Mouse (Mus musculus) bone marrow, adult 2 months (tissue): Measurements from ENCODE around the gene Camta1. TPM values are rescaled to one million over a fixed set of nuclear protein-coding genes. Genes with fewer than 3 reads are reported as not detected.
A peak's percentile ranks its signal among the peaks of the same experiment; 100 is the strongest.

ENCODE experiments used
- H3K27ac ChIP-seq: fragments of 200-500 bp; 2 replicates; pipeline ENCODE4 v1.5.1; 2012; ENCODE audit warnings: low read depth, mild to moderate bottlenecking, control low read depth, inconsistent platforms, low read length; ENCODE audit not compliant: control insufficient read depth, poor library complexity, insufficient read depth
- H3K4me1 ChIP-seq: fragments of 200-500 bp; 2 replicates; pipeline ENCODE4 v1.6.1; 2011; ENCODE audit warnings: low read length; ENCODE audit not compliant: control insufficient read depth, insufficient read depth
- H3K4me3 ChIP-seq: fragments of 200-500 bp; replicated peaks from 2 replicates; pipeline ENCODE3; 2011; ENCODE audit warnings: mild to moderate bottlenecking, low read depth, low read length, control low read depth; ENCODE audit not compliant: control insufficient read depth
- CTCF ChIP-seq: fragments of 200-500 bp; IDR thresholded peaks from 2 replicates; pipeline ENCODE4 v1.5.1; 2011; ENCODE audit warnings: low read length, control low read depth; ENCODE audit not compliant: control insufficient read depth, insufficient read depth
- POLR2A ChIP-seq: fragments of 200-500 bp; IDR thresholded peaks from 2 replicates; pipeline ENCODE4 v1.6.1; 2011; ENCODE audit warnings: low read depth, mild to moderate bottlenecking, control low read depth, low read length, borderline replicate concordance; ENCODE audit not compliant: control insufficient read depth
- WGBS: fragments of 180-500 bp; shearing (Covaris S2); methylation state at CpG from one replicate; pipeline ENCODE4 v1.1.7; 2018; 5-methylcytosine and 5-hydroxymethylcytosine counted together
- polyA plus RNA-seq: library from polyadenylated mRNA; stranded (reverse); fragments of >200 nt; gene quantifications from 2 replicates; pipeline ENCODE4 v1.2.4, GENCODE M21; 2011; ENCODE audit warnings: low replicate concordance; ENCODE audit not compliant: missing spikeins, insufficient read depth, insufficient read length

The Camta1 gene
- polyA plus RNA-seq, 1 experiment: 26.6 TPM

DNA sequence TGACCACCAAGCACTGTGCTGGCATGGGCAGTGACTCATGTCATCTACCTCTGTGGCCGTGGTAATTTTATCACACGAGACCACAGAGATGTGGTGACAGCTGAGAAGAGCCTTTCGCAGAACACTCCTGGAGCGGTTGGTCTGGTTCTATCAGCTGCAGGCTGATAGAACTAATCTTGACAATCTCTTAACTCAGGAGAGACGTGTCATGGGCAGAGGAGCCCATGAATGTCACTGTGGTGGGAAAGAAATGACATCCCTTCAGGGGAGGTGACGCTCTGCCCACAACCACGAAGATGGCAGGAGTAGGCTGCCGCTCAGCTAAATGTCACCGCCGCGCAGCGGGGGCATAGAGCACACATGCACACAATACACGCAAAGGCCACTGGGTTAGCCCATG, 937.4 kb downstream of the Camta1 start:
- TF ChIP-seq CTCF (no peak), POLR2A (no peak)
- Histone ChIP-seq H3K27ac (no peak overlapping the region), H3K4me1 (no peaks in the 10 kb centered on the region; the same call in 1 of the 2 replicates), H3K4me3 (no peak overlapping the region)
- 37% methylated on average over 13 of the region's 13 CpGs for WGBS

DNA sequence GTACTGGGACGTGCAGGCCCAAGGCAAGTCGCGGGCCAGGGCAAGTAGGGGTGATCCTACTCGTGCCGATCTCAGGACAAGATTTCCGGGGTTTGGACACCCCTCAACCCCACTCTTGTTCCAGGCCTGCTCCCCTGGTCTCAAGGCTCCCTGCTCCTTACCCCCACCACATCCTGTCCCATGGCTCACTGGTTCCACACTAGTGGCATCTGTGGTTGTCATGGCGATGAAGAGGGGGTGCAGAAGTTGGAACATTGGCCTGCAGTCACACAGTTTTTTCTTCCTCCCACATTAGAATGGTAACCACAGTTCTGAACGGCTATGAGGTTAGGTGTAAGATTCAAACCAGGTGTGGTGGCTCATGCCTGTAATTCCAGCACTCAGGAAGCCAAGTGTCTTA, 940.5 kb downstream of the Camta1 start:
- Histone ChIP-seq H3K4me1 (no peaks in the 10 kb centered on the region; the same call in 1 of the 2 replicates), H3K4me3 (no peak overlapping the region), H3K27ac (no peak overlapping the region)
- WGBS: 68% methylated on average over 8 of the region's 8 CpGs
- TF ChIP-seq CTCF (no peak), POLR2A (no peak)

DNA sequence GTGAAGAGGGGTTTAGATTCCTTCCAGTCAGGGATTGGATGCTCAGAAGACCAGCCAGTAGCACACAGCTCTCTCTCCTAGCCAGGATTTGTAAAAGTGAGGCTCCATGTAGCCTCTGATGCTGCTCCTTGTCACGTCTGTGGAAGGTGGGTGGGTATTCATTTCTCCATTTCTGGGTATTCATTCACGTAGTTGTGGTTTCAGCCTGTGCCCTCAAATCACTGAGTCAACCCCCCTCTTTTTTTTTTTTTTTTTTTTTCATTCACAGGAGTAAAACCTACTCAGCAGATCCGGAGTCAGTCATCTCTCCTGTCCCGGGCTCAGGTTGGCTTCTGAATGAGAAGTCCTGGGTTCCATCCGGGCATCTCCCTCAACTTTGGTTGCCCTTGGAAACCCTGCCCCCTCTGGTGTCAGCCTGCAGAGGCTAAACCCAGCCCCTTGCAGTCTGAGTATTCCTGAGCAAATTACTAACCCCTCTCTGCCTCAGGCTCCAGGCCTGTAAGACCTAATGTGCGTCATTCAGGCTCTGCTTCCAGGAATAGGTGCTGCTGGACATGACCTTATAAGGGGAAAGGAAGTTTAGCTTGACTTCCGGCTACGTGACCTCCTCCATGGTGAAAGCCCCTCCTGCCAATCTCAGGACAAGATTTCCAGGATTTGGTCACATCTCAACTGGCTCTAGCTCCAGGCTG, 944.2 kb downstream of the Camta1 start:
- Histone ChIP-seq H3K4me3 (no peak overlapping the region), H3K4me1 (peaks cover 8% of the 10 kb centered on the region; the same call in 1 of the 2 replicates), H3K27ac (no peak overlapping the region)
- TF ChIP-seq POLR2A (no peak), CTCF (no peak)
- WGBS: 59% methylated on average over 8 of the region's 8 CpGs

DNA sequence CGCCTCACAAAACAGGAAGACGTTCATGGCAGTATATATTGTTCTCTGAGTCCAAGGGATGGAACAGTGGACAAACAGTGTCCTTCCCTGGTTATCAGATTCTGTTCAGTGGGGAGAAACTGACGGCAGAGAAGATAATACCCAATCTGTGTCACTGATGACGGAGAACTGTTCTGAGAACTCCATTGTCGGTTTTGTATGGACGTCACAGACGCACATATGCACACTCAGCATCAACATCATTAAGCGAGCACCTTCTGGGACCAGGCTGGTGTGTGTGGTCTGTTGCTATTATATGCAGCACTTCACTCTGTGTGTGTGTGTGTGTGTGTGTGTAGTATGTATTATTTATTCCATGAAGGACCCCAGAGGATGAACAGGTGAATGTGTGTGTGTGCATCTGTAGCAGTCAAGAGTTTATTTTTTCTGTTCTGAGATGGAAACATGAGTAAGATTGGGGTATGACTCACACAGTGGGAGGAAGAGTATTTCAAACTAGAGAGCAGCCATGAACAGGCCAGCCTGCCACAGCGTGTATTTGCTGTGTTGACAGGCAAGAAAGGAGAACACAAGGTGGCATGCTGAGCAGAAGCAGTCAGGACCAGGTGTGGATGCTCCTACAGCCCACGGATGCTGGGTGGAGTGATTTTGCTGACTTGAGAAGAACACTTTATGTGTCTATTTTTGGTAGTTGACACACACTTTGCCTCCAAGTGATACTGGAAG, 946.3 kb downstream of the Camta1 start:
- TF ChIP-seq CTCF: no peak
- no peak for TF ChIP-seq POLR2A
- Histone ChIP-seq H3K27ac (no peak overlapping the region; the same call in 1 of the 2 replicates), H3K4me3 (peak overlapping the region; percentile 48), H3K4me1 (peaks cover 8% of the 10 kb centered on the region; the same call in 1 of the 2 replicates)
- WGBS: 49% methylated on average over 10 of the region's 10 CpGs

DNA sequence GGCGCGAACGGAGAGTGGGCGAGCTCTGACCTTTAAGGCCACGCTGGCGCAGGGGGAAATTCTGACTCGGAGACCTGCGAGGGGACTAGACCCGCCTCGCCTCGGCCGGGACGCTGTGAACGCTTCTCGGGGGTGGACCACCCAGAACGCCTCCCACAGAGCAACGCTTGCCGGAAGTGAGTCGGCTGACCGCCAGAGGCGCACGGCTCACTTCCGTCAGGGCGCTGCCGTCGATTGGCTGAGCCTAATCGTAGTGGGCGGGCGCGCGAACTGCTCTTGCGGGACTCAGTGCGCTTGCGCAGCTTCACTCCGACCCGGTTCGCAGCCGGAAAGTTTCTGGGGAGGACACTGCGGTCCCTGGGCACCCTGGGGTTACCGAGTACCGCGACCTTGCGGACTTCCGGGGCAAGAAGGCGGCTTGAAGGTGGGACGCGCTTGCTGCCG, 947.4 kb downstream of the Camta1 start, which contains the start of the genes Park7 and Tnfrsf9:
Gene Park7, minus strand, starts transcription at position 148 of the 444 bp plus-strand sequence.
Gene Tnfrsf9, plus strand, starts transcription at position 273 of the 444 bp plus-strand sequence.
- peak within 1 kb of the TSS; percentile 83 for H3K4me3 ChIP-seq
- H3K4me1 ChIP-seq: peaks cover 11% of the 10 kb centered on the region; the same call in 1 of the 2 replicates
- under 1% methylated on average over 48 of the region's 48 CpGs for WGBS
- peak; percentile 86; the same call in 1 of the 2 replicates for TF ChIP-seq POLR2A
- TF ChIP-seq CTCF: peak; percentile 70
- H3K27ac ChIP-seq: peak within 1 kb of the TSS; percentile 95

DNA sequence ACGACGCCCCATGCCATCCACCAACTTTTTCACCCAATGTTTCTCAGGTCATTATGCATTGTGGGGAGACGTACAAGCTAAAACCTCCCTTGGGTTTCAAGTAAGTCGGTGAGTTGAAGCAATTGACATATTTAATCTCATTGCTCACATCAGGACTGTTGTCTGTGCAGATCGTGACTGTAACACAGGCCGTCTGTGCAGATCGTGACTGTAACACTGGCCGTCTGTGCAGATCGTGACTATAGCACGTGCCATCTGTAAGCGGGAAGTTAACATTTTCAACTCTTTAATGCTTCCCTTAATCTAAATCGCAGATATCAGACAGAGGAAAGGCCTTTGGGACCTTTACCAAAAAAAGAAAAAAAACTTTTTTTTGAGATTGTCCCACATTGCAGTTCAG, 947.9 kb downstream of the Camta1 start:
- no peak for TF ChIP-seq POLR2A
- no peak for TF ChIP-seq CTCF
- Histone ChIP-seq H3K27ac (peak overlapping the region; percentile 95), H3K4me3 (peak overlapping the region; percentile 83), H3K4me1 (peaks cover 11% of the 10 kb centered on the region; the same call in 1 of the 2 replicates)
- WGBS: 11% methylated on average over 12 of the region's 12 CpGs

DNA sequence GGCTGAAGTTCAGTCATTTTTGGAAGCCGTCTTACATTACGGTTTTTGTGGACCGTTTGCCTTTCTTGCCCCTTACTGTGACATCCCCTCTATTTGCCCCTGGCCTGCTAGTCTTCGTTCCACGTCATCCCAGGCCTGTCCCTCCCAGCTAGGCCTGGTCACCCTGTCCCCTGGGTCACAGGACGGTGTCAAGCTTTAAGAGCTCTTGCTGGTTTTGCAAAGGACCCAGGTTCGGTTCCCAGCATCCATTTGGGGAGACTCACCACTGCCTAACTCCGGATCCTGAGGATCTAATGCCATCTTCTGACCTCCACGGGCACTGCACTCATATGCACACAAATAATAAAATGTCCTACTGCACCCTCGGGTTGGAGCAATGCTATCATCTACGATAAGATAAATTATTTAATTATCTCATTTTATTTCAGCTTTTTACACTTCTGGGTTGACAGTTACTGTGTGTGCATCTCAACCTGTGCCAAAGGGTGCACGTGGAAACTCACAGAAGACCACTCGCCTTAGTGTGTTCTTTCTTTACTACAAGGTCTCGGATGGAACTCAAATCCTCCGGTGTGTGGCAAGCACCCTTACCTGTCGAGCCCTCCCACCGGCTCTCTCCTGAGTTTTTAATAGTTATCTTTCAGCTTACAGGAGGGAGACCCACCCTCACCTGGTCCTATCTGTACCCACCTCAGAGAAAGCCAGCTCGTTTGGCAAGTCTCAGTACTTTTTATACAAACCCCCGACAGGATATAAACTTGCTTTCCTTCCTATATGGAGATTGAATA, 951.3 kb downstream of the Camta1 start:
- H3K4me1 ChIP-seq: peaks cover 11% of the 10 kb centered on the region; the same call in 1 of the 2 replicates
- TF ChIP-seq POLR2A: no peak
- no peak for TF ChIP-seq CTCF
- peak overlapping the region; percentile 67 for H3K27ac ChIP-seq
- peak overlapping the region; percentile 42 for H3K4me3 ChIP-seq
- WGBS: 88% methylated on average over 19 of the region's 19 CpGs

DNA sequence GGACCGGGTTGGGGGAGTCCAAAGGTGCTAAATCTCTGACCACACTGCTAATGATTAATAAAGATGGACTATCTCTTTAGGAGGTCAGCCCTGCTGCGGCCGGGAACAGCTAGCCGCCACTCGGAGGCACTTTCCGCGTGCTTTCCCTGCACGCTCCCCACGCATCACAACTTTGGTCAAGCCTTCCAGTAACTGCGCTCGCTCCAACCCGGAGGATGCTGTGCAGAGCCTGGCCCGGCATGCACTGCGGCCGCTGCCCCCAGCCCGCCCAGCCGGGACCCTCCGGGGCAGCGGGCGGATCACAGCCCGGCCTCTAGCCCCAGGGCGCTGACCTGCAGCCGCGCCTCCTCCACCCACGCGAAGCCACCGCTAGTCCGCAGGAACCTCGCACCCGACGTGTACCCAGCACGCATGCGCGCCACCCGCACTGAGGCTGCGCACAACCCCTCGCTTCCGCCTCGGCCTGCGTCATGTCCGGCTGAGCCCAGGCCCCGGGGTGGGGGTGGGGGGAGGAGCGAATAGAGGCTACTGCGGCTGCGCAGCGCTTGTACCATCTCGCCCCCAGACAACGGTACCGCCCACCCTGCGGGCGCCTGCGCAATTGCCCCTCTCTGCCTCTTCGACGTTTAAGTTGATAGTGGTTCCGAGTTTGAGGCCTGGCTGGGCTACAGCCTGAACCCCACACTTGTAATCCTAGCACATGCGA, 952.1 kb downstream of the Camta1 start:
- WGBS: 1% methylated on average over 56 of the region's 56 CpGs
- H3K27ac ChIP-seq: peak overlapping the region; percentile 67
- H3K4me3 ChIP-seq: peak overlapping the region; percentile 73
- peaks cover 7% of the 10 kb centered on the region; the same call in 1 of the 2 replicates for H3K4me1 ChIP-seq
- TF ChIP-seq CTCF (peak; percentile 38), POLR2A (peak; percentile 78)
